Mouse (Mus musculus) c-Kit-positive CD71-positive TER-119-positive erythroid progenitor cells, embryonic 14.5 days (primary cell): ENCODE measurements around the gene Tns1.

Experiments used
- DNase-seq: peaks from one replicate; pipeline ENCODE4 v3.0.0-alpha.2; 2013; ENCODE audit warnings: low spot score

Tns1 gene

DNA sequence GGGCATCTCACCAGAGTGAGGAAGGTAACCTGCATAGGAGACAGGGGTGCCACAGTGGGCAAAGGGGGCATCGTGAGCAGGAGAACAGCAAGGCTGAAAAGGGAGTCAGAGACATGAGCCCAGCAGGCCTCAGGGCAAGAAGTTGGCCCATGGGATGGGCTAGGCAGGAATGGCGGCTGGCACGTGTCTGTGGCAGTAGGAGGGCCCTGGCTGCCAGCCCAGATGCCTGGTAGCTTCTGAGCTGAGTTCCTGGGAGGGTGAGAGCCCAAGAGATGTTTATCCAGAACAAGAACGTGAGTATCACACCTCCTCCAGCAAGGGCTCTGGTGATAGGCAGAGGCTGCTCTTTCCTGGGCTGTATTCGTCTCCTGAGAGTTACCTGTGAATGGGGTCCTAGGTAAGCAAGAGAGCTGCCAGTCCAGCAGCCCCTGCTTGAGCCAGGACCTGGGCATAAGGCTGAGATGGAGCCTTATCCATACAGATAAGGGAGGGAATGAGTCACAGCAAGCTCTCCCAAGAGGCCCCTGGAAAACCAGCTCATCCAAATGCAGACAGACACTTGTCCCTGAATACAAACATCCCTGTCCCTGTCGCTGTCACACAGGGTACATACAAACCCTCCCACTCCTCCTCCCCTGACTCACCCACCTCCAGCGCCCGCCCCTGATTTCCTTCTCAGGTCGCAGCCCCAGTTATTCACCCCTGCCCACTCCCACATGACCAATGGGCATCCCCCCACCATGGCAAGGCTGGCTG, 2.2 kb downstream of the Tns1 start:
- DNase-seq = no peak

DNA sequence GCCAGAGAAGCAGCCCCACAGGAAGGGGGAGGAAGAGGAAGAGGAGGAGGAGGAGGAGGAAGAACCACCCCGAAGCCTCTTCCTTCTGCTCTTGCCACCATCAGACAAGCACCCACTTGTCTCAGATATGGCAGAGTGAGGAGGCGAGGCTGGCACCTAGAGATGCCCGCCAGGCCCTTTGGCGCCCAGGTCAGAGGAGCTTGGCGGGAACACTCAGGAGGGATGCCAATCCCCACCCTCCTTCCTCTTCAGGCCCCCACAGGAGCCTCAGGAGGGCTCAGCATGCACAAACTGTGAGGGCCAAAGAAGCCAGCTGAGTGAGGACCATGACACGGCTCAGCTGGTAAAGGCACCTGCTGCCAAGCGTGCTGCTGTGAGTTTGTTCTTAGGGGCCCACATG, 3.1 kb downstream of the Tns1 start:
- no peak for DNase-seq

DNA sequence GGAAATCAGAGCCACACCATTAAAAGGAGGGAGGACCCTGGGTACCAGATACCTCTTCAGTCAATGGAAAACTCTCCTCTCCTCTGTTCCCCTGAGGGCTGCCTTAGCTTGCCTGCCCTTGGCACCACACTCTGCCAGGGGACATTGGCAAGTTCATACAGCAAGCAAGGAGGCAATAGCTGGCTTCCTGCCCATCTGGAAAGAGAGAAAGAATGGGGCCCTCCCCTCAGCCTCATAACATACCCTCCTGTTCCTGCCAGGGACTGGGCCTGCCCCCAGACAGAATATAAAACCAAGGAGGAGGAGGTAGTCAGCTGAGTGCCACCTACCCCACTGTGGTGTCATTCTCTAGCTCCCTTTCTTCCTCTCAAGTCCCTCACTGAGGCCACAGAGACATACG, 5.1 kb downstream of the Tns1 start:
- DNase-seq = no peak

DNA sequence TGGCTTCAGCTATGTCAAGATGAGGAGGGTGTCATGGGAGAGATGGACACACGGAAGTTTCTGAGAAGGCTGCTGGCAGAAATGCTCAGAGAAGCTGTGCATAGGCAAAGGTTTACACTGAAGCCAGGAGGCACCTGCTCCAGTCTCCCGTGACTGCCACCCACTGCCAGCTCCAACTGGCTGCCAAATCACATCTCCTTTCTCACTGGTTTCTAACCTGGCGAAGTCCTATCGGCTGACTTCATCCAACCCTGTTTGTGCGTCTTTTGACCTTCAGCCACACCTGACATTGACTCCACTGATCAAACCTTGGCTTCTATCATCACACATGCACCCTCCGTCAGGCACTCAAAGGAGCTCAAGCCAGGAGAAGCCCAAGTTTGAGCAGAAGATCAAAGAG, 6.4 kb downstream of the Tns1 start:
- DNase-seq = no peak

DNA sequence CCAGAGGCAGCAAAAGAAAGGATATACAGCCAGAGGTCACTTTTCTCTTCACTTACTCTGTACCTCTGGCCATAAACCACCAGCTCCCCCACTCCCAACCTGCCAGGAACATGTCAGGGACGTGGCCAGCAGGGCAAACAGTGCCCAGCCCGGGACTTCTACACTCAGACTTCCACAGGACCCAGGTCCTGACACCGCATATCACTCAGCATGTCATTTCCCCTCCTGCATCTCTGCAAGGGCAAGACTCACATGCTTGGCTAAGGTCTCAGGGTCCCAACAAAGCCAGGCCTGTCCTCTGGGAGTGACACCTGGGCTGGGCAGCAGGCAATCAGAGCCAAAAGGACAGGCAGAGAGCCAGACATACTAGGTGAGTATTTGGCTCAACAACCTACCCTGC, 11.2 kb downstream of the Tns1 start:
- DNase-seq = no peak

DNA sequence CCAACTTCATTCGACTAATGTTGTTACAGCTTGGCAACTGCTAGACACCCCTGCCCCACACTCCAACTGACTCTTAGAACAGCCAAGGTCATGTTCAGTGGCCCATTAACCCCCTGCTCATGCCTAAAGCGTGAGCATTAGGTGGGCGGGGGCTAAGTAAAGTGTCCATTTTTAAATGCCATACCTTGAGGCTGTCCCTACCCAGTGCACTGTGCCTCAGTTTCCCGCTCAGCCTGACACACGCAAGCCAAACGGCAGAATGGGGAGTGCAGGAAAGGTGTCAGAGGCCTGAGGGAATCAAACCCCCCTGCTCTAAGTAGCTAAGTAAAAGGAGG, 12.6 kb downstream of the Tns1 start:
- DNase-seq = no peak

DNA sequence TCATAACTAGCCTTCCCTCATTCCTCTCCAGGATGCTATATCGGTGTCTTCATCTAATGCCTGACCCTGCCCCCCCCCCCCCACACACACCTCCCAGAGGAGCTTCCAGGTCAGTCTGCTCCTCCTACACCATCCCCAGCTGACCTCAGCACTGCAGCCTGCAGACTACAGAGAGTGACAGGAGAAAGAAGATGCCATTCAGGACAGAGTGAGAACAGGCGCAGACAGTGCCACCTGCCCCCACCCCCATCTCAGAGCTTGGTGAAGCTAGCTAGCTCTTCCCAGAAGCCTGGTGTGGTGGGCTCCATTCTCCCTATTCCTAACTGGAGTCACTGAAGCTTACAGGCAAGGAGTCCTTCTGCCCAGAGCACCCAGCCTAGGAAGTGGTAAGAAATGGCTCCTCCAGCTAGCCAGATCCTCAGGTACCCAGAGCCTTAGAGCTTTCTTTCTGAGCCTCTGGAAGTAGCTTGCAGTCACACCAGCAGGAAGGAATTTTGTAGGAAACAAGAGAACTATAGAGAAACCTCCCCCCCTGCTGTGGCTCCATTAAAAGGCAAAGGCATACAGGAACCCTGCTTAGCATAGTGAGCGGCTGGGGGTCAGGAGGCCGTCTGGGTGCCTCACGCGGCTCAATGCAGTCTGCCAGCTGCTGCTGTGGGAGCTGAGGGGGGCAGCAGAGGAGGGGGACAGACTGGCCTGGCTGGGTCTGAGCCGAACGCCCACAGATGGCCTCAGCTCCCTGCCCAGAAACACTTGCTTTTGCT, 13.1 kb downstream of the Tns1 start:
- DNase-seq = no peak

DNA sequence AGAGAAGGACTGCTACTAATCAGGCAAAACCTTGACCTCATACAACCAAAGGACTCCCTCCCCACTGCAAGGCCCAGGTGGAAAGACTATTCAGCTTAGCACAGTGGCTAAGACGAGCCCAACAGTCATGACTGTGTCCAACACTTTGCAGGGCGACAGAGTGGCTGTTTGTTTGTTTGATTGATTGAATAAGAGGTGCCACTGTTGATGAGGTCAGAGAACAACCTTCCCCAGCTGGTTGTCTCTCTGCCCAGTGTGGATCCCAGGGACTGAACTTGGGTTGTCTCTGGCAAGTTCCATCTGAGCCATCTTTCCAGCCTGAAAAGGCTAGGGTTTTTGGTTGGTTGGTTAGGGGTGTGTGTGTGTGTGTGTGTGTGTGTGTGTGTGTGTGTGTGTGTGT, 14.6 kb downstream of the Tns1 start:
- DNase-seq = no peak

DNA sequence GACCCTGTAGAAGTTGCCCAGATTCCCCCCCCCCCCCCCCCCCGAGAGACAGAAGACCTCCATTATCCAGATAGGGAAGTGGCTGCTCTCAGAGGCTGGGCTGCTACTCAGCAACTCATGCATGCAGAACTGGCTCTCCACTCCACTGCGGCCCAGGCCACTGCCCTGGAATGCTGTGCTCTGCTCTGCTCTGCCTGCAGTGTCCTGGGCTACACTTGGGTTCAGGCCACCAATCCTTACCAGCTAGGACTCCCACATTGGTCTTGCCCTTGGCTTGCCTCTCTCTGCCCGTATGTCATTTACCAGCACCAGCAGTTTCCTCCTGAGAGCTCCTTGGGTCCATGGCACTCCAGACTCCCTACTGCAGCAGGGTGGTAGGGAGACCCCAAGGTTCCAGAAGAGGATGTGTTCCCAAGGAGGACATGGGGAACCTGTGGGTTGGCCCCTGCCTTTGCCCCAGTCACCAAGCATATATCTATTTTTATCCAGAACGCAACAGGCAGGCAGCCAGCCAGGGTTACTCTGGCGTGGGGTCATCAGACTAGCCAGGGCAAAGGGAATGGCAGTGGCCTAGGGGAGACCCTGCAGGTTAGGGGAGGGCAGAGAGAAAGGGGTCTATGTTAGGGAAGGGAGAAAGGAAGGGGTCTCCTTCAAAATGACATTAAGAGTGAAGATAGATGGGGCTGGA, 16.2 kb downstream of the Tns1 start:
- DNase-seq = no peak

DNA sequence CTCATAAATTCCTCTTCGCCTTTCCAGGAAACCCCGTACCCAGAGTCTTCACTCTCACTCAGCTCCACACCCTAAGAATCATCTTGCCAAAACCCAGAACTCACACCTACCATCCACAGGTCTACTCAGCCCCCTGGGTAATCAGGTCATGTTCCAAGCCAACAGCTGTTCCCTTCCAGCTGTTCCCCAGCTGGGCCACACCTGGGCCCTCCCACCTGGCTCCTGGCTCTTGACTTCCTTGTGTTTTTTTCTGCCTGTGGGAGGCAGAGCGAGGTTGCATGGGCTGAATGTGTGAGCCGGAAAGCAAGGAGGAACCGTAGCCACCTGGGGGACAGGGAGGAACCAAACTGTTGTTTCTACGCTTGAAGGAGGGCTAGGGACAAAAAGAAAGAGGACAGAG, 18.0 kb downstream of the Tns1 start:
- DNase-seq = no peak

DNA sequence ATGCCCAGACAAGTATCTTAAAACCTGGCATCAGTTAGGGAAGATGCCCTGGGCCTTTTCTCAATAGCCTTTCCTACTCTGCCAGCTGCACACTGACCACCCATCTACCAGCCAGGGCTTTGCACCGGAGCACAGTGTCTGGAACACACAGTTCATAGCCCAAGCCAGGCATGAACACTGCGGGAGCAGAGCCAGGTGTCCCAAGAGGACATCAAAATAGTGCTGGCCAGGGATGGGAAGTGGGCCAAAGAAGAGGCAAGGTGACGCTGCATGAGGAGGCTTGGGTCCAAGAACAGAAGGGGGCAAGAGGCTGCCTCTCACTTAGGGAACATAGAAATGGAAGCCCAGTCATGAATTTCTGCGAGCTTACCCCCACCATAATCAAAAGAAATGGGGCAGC, 18.6 kb downstream of the Tns1 start:
- no peak for DNase-seq

DNA sequence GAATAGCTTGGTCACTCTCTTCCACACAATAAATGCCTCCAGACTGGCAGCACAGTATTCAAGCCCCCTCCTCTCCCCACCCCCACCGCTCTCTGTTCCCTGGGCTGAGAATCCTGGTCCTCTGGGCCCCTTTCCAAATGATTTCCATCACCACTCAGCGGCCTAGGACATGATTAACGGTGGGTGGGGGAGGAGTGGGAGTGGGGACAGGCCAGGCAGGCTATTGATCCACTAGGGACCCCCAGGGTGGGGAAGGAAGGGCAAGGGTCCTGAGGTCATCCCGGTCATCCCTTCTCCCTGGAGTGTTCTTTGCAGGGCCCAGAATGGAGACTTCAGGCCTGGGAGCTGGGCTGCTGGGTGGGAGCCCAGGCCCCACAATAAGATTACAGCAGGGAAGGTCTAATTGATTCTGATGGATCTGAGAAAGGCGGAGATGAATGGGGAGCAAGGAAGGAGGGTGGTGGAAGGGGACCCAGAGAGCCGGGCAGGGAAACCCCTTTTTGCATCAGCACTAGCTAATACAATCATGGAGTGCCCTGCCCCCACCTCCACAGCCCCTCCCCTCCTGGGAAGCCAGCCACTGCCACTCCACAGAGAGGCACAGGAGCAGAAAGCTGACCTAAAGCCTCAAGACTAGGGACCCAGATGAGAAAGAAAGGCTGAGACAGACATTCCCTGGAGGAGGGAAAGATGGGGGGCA, 20.4 kb downstream of the Tns1 start:
- DNase-seq = no peak

DNA sequence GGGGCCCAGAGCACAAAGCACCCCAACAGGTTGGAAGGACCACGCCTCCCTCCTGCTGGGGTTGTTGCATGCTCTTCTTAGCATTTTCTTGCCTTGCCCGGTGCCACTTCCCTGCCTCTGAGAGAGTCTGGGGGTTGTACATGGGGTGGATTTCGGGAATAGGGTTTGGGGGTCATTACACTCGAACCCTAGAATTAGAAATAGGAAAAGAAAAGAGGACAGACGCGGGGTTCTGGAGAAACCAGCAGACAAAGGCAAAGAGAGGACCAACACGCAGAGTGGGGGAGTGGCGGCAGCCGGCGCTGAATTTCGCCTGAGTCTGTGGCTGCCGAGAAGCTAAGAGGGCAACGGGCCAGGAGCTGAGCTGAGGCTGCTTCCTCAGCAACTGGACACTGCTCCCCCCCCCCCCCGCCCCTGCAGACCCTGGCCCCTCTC, 25.2 kb downstream of the Tns1 start:
- DNase-seq = no peak

DNA sequence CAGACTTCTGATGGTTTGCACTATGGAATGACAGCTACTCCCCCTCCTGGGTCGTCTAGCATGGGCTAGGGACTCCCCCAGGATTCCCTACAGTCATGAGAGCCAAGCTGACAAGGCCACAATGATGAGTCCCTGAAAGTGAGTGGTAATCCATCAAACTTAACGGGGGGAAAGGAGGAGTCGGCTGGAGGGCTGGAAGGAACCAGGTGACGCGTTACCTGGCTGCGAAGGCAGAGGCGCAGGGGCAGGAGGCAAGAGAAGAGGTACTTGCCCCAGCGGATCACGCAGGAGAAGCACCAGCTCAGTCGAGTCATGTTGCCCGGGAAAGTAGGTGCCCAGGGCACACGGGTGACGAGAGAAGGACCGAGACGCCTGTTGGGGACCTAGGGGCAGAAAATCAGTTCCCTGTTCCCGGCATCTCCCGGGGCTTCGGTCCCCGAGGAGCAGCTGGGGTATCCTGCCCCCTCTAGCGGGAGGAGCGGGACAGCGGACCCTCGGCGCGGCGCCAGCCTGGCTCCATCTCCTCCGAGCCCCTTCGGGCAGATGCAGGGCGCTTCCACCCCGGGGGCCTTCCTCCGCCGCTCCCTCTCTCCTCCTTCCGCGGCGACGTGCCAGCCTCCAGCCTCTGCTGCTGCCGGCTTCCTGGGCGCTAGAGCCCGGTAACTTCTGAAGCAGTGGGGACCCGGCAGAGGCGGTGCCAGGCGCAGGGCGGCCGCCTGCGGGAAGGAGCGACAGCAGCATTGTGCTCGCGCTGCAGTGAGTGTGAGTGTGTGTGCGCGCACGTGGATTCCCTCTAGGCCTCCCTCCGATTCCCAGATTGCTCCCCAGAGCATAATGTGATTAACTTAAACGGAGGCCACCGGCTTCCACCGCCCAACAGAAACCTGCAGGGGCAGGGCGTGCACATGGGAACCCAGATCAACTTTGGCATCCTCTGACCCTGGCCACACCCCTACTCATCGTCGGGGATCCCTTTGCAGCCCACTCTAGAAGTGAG, 25.9 kb downstream of the Tns1 start:
- no peak for DNase-seq

DNA sequence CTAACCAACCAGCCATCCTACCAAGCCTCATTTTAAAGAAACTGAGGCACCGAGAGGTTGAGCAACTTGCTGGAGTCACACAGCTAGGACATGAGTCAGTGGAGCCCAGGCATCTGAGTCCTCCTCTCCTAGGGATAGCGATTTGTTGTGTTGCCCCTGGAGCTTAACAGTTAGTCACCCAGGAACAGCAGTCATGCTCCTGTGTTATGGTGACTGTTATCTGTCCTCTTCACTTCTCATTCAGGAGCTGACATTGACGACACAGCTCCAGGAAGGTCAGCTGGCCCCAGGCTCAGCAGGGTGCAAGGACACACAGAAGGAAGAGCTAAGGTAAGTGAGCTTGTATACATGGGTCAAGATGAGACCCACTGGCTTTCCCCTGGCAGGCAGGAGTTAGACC, 28.5 kb downstream of the Tns1 start:
- no peak for DNase-seq

DNA sequence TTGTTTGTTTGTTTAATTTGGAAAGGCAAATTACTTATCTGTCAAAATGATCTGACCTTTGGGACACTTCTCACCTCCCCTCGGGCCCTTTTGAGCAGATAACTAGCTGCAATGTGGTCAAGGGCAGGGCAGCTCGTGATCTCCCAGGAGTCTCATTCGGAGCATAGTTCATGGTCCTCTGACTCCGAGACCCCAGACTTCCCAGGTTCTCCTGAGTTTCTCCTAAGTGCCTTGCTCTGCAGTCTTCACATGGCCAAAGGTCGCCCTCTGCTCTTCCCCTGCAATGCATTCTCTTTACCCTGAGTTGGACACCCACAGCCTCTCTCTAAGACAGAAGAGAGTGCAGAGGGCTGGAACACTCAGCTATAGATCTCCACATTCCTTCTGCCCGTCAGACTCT, 29.0 kb downstream of the Tns1 start:
- DNase-seq = no peak

DNA sequence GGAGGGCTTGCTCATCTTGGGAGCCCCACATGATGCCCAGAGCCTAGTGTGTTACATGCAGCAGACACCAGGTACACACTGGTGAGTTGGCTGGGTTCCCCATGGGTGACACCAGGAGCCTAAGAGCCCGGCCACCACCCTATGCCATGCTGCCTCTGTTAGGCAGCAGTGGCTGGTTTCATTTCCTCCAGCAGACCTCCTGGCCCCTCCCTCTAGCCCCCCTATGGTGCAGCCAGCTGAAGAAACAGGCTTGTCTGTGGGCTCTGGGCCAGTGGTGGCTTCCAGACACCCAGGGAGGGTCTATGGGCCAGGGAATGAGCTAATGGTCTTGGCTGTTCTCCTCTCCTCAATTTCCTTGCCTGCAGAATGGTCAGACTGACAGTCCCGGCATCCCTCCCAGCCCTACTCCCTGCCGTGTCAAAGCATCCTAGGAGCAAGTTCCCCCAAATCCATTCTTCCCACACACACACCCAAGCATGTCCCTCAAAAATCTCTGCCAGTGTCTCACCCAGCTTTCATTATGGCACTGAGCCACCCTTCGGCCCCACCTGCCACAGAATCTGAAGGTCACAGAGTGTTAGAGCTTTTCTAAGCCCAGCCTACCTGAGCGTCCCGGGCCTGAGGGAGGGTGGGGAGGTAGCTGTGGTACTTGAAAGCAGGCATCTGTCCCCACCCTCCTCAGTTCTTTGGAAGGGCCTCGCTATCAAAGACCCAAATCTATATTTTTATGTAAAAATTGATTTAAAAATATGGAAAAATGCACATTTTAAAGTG, 29.6 kb downstream of the Tns1 start:
- no peak for DNase-seq

DNA sequence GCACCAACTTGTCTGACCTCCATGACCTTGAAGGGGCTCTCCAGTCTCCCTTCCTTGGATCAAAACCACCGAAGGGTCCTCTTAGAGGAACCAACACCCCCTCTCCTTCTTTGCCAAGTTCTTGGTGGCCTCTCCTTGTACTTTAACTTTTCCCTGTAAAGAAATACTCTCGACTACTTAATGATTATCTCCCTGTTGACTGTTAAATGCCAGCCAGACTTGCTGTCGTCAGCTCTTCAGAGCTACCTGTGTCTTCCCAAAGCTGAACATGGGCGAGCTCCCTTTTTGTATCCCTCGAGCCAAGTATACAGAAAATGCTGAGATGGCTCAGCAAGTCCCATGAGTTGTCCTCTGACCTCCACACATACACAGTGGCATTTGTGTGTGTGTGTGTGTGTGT, 30.8 kb downstream of the Tns1 start:
- DNase-seq = no peak

DNA sequence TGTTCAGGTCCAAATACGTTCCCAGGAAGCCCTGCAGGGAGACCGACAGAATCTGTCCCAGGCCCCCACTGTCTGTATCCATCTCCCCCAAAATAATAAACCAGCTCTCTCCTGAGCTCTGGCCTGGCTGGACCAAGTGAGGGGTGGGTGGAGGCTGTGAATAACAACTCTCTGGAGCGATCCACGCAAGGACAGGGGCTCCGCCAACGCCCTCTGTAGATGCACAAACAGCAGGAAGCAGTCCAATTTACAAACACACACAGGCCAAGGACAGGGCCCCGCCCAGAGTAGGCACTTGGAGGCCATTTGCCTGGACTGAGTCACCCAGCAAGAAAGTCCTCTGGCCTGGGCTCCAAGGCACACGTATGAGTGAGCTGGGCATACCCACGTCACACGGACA, 32.0 kb downstream of the Tns1 start:
- no peak for DNase-seq

DNA sequence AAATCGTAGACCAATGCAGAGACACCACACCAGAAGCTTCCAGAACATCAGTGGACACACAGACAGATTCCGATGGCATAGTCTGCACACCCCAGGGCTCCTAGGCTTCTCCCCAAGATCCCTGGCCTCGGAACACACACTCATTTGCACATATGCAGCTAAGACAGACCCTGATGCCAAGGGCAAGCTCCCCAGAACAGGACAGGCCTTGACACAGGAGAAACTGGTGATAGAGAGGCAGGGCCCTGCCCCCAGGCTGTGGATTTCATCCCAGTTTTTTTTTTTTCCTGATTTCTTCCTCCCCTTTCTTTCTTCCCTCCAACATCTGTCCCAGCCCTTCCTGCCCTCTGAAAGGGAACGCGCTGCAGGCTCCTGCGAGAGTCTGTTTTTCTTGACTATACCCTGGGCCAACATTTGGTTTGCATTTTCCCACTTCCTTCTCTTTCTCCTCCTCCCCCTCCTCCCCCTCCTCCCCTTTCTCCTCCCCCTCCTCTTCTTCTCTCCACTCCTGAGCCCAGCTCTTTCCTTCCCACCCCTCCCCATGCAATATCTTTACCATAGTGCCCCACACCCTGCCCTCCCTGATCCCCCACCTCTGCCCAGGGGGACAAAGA, 32.5 kb downstream of the Tns1 start:
- no peak for DNase-seq
